Mouse (Mus musculus) frontal cortex, postnatal 36 days (tissue): ENCODE measurements around the gene Naa20.

Experiments used
- DNase-seq, 2 experiments: peaks; one replicate each; pipeline ENCODE4 v3.0.0; 2022; ENCODE audit warnings: low spot score in 2 of 2

Gene Naa20

DNA sequence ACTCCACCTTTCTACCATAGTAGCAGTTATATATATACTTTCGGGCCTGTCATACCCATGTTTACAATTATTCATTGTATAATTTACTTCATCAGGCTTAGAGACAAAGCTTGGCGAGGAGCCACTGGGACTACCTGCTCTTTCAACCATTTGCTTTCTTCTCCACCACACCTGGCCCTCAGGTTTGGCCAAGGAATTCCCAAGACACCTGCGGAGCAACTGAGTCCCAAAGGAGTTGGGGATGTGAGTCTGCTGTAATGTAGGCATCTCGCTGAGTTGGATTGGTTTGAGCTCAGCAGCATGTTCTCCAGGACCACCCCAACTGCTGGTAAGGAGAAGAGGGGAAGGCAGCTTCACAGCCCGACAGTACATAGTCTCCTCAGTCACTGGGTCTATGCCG, at the start of gene Naa20:
TSS of gene Naa20 (plus strand) at position 239 of the 400 bp plus-strand sequence.
- no peak for DNase-seq

DNA sequence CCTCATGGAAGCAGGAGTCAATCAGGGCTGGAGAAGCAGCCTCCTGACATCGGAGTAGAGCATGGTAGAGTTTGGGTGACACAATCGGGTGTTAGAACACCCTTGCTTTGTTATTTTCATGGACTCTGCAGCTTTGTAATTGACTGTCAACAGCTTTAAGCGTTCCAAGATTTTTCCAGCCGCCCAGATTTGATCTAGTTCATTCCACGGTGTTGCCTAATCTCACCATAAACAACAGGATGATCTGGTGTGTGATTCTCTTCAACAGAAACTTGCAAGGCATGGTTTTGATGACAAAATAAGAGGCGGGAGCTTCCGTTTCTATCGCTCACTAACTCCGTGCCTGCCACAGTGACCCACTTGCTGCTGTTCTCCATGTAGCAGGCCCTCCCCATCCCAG, 46.1 kb upstream of the Naa20 start:
- no peak for DNase-seq

DNA sequence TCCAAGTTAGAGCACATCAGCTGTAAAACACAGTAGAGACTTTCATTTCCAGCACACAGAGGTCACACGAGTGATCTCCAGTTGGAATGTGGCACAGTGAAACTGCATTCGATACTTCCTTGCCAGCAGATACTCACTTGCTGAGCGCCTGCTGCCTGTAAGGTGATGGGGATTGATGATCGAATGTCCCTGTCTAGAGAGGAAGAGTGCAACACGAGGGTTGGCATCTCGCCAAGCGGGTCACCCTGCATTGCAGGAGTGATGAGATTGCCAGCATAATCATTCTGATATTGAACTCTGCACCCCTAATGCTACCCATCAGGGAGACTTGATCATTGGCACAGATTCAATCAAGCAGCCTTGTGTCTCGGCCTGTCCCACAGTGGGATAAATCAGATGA, 44.0 kb upstream of the Naa20 start:
- DNase-seq = no peak

DNA sequence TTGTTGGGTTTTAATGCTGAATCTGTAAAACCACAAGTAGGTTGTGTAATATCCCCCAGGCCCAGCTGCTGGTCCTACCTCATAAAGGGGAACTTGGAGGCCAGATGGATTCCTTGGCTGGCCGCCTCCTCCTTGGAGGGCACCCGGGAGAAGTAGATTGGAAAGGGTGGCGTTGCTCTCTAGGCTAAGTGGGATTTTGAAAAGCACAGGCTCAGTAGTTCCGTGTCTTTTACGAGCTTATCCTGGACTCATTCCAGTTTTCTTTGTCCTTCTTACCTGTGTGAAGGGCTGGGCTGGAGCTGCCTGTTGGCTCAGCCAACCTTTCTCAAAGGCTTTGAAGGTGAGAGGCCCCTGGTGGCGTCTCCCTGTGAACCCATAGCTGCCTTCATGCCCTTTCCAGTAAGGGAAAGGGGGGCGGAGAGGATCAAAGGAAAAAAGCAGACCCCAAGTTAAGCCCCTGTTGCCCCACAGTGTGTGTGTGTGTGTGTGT, 42.4 kb upstream of the Naa20 start:
- peak in 1 of 2 experiments; percentile 44 for DNase-seq

DNA sequence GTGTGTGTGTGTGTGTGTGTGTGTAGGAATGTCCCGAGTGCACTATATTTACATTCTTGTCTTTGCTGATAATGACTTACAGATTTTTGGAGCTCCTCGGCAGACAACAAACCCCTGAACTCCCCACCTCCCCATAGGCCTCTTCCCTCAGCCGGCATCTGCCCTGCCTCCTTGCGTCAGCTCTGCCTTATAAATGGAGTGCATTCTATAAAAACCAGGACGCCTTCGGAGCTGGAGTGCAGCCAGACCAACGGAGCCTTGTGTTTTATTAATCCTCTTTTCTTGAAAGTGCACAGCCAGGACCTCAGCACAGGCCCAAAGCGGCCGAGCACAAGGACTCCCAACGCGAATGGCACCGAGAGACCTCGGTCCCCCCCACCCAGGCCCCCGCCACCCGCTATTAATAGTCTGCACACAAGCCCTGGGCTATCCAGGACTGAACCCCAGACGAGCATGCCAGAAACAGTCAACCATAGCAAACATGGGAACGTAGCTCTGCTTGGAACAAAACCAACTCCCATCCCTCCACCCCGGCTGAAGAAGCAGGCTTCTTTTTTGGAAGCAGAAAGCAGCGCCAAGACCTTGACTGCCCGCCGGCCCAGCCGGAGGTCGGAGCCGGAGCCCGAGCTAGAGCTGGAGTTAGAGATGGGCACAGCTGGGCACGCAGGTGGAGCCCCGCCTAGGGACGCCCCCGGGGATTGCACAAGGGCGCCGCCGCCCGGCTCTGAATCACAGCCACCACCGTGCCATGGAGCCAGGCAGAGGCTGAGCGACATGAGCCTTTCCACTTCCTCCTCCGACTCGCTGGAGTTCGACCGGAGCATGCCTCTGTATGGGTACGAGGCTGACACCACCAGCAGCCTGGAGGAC, 41.7 kb upstream of the Naa20 start:
- DNase-seq = peak; percentile 89 to 93

DNA sequence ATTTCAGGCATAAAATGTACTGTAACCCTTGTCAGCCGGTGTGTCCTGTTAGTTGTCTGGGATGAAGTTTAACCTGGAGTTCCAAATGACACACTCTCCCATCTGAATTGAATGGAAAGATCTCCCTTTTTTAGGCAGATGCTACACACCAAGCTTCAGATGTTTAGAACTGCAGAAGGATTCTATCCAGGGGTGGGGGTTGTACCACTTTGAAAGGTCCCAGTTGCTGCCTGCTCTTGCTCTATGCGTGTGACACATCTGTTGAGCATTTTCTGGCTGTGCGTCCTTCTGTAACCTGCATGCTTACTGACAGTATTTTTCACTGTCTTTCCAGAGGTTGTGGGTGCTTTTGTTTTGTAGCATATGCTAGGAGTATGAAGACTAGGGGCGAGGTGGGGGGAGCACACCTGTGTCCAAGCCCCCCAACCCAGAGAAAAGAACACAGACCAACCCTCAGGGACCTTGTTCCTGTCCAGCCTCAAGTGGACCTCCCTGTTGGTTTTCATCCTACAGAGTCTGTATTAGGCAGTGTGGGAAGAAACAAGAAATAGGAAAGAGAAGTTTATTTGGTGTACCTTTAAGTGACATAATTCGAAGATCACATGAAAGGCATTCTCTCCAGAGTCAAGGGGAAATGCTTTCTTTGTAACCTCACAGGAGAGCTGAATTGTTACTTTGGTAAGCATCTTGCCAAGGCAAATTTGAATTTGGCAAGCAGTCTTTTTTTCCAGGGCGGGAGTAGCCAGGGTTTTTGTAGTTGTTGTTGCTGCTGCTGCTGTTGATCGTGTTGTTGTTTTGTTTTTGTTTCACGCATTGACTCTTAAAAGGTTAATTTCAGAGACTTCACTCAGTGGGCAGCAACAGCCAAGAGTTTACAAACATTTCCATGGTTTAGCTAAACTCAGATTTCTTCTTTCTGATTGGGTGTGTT, 40.4 kb upstream of the Naa20 start:
- DNase-seq = peak in 1 of 2 experiments; percentile 17

DNA sequence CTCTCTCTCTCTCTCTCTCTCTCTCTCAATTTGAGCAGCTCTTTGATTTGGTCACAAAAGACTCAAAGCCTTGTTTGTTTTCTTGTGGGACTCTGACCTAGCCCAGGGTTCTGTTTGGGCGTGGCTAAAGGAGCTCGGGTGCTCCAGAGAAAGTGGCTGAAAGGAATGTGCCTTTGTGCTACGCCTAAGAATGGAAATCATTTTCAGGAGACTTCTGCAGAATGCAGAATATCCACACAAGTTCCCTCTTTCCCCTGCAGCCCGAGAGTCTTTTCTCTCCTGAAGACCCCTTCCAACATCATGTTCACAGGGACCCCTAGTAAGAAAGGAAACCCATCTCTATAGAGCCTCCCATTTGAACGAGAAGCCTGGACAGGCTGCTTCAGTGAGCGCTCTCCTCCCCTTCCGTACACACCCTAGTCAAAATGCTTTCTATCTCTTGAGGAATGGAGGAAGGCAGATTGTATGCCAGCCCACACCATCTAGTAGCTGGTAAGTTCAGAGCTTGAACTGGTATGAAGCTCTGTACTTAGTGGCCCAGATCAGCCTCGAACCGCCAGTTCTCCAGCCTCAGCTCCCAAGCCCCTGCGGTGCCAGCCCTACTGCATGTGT, 39.6 kb upstream of the Naa20 start:
- DNase-seq = no peak

DNA sequence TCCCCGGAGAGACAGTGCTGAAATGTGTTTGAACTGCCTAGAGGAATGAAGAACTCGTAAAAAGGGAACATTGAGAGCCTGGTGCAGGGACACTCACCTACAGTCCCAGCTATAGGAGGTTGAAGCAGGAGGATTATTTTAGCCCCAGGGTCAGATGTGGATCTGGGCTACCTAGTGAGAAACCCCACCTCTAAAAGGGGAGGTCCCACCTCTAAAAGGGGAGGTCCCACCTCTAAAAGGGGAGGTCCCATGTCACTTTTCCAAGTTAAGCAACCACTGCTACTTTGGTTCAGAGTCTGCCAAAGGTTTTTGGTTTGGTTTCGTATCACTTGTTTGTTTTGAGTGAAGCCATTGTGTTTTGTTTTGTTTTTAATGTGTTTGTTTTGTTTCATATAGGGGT, 36.6 kb upstream of the Naa20 start:
- DNase-seq = no peak

DNA sequence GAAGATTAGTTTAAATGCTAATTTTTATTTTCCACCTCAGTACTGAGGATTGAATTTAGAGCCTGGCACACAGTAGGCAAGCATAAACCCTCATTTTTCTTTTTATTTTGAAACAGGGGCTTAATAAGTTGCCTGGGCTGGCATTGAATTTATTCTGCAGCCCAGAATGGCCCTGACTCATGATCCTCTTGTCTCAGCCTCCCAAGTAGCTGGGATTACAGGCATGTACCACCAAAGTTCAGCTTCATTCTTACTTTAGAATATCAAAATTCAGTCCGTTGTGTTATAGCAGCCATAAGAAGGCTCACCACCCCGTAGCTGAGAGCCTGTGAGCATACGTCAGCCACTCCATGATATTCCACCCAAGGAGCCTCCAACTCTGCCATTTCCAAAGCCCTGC, 35.7 kb upstream of the Naa20 start:
- DNase-seq = no peak

DNA sequence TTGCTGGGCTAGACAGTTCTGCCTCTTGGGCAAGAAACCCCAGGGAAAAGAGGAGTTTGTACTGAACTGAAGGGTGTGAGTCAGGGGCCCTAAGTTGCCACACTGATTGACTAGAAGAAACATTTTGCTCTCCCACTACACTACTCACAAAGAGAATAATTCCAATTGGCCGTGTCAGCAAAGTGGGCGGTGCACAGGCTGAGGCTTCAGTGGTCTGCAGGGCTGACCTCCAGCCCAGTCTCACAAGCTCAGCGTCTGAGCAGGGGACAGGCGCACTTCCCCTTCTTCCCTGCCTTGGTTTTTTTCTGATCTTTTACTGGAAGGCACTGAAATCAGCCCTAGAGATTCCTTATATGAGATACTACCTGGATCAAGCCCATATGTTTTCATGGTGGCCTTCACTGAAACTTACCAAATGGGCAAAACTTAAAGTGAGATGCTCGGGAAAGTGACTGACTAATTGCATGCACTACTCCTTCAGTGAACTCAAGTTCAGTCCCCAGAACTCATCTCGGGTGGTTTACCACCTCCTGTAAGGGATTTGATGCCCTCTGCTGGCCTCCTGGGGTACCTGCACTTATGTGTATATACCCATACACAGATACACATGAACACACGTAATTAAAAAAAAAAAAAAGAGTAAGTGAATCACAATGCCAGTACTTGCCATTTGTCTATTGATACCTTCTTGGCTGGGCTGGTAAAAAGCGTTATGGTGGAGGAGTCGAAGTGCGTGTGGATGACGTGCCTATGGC, 35.0 kb upstream of the Naa20 start:
- no peak for DNase-seq

DNA sequence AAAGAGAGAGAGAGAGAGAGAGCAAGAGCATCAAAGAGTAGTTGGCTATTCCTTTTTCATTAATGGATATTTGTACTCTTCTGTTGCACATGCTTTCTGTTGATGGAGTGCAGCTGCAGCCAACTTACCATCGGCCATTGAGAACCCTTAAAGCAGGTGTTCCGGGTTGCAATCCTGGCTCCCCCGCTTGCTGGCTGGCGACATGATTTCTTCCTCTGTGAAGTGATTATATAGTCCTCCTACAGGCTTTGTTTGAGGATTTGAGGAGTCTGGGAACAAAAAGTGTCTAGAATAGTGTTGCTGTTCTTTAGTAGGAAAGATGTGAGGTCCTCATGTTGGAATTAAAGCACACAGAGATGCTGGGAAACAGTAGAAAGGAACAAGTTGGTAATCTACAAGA, 30.6 kb upstream of the Naa20 start:
- no peak for DNase-seq

DNA sequence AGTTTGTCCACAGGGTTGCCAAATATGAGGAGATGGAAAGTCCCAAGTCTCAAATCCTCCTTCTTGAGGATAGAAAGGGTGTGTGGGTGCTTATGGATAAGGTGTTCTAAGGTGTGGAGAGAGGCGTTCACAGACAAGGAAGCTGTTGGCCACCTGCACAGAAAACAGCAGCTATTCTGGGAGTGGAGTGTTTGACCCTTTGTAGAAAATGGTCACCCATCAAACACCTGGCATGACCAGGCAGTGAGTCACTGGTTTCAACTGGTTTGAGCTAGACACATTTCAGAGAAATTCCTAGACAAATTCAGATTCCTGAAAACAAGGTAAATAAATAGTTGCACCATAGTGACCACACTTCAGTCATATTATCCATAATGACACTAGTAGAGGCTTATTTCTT, 29.8 kb upstream of the Naa20 start:
- no peak for DNase-seq

DNA sequence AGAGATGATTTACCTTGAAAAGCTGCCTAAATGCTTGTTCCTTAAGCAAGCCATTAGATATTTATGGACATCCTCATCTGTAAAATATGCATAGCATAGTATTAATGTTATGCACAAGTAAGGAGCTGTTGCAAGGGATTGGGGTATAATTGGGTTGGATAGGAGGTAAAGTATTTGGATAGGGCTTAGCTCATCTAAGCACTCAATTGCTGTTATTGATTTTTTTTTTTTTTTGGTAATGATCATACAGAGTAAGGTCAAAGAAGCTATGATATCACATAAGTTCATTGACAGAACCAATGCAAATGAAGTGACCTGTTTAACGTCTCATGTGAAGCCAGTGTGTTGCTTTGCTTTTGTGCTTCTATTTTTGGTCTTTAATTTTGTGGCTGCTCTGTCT, 27.9 kb upstream of the Naa20 start:
- no peak for DNase-seq

DNA sequence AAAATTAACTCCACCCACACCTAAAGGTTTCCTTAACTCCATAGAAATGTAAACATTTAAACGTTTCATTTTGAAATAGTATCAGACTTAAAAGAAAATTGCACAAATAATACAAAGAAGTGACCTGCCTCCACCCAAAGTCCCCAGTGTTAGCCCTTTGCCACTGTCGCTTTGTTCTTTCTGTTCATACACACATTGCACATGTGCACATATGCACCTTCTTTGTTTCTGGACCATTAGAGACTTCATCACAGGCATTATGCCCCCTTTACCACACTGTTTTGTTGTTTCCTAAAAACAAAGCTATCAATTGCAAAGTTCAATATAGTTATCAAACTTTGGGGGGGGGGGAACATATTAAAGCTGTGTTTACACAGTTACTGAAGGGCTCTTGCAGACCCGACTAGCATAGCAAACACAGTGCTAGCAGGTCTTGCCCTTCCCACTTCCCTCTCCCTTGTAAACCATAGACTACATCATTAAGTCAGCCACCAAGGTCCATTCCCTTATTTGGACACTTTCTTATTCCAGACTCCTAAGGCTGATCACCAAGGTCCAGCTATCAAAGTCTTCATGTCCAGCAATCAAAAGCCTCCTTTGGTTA, 26.9 kb upstream of the Naa20 start:
- DNase-seq = no peak

DNA sequence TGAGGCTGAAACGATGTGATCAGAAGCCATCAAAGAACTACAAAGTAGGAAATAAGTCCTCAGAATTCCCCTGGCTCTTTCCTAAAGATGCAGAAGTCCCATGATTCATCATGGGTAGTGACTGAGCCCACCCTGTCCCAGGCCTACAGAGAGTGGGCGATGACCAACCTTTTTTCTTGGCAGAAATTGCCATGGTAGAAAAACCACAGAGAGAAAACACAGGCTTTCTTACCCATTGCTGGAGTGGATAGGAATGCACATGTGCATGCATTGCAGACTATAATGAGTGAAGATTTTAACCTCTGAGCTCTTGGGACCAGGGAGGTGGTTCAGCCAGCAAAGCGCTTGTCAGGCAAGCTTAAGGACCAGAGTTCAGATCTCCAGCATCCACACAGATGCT, 24.7 kb upstream of the Naa20 start:
- no peak for DNase-seq

DNA sequence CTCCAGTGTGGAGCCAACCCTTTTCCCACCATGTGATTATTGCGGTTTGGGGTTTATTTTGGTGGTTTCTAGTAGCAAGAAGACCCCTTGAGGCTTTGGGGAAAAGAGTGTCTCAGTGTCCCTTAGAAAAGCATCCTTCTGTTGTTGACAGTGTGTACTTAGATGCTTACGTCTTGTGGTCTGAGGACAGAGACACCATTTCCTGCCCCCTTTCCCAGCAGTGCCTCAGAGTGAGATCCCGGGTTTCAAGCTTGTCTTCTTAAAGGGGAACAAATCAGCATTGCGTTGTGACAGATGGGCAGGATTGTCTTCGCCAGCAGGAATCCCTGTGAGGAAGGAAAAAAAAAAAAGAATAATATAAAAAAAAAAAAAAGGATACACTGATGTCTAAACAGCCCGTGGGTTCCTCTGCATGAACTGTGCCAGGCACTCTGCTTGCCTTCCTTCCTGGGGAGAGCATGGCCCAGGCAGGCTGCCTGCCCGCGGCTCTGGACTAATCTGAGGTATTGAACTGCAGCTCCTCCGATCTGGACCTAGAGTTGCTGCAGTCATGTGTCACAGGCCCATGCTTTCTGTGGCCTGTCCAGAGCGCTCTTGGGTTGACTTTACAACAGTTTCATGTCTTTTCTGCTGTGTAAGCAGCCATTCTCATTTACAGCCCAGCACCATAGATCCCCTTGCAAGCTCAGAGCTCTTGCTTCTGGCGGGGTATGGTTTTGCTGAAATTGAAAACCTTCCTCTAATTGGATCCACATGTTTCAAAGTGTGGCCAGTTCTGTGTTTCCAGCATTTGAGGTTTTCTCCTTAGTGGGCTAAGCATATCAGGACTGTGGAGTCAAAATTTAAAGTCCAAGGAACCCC, 20.8 kb upstream of the Naa20 start:
- no peak for DNase-seq

DNA sequence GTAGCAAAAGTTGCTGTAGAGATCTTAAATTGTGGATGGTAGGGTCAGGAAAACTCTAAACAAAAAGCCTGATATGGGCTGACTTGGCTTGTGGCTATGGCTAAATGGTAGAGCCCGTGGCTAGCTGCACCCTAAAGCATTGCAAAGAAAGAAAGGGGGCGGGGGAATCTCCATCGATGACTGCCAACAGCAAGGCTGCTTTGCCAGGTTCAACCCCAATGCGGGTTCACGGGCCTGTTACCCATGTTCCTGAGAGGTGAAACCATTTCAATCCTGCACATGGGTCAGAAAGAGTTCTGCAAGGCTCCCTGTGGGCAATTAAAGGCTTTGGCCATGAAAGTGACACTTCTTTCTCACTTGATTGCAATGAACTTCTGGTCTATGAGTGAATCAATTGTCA, 20.0 kb upstream of the Naa20 start:
- no peak for DNase-seq

DNA sequence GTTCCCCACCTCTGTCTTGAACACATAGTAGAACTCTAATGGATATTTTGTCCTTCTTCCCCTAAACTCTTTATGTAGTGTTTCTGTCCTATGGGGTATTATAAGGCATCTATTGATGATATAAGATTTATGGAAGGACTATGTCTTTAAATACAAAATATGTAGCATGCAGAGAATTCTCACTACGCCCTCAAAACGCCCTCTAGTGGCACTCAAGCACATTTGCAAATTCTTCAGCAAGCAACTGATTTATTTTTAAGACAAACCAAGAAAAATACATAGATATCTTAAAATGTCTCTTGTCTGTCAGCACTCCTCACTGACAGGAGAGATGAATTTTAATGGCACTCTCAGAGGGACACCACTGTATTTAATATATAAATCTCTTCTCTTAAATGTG, 19.5 kb upstream of the Naa20 start:
- DNase-seq = no peak

DNA sequence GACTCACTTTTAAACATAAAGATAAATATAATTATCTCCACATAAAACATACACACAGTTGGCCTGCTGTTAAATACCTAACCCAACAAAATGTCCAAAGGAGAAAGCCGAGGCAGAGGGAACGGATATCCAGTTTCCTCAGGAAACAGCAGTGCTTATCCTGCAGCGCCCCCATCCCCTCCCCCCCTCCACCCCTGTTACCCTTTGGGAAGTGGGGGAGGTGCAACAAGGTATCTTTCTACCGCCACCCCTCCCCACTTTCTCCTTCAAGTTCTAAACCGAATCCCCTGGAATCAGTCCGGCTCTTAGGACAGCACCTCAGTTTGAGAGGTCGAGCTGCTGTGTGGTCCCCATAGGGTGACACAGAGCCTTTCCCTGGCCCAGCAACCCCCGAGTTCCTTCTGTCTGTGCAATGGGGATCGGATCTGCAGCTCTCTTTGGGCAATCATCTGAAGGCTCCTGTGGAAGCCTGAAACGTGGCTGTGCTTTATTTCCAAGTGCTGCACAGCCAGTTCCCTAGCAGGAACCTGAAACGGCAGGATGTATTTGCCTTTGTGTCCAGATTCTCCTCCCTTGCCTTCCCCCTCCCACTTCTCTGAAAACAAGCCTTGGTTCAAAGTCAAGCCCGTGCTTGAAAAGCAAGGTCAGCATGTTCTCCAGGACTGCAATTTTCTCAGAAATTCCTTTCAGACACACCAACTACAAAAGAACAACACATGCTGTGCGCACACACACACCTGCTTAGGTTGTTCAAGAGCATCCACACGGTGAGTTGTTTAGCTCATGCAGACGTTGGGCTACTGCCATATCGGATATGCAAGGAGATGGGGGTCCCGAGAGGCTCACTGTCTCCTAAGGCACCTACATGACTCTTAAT, 17.6 kb upstream of the Naa20 start:
- DNase-seq = no peak
